Mouse (Mus musculus) limb, embryonic 13.5 days (tissue): ENCODE results near the gene Ak2. TPM values are rescaled to one million over a fixed set of nuclear protein-coding genes. Genes with fewer than 3 reads are reported as not detected.
A peak's percentile ranks its signal among the peaks of the same experiment; 100 is the strongest.

Experiments
- ATAC-seq: fragments of 200-750 bp; cut with Nextera tagmentation; 2 replicates; pipeline ENCODE4 v1.8.0; 2017; ENCODE audit warnings: low read depth, moderate number of reproducible peaks, moderate TSS enrichment; ENCODE audit not compliant: low FRiP score
- H3K27ac ChIP-seq: fragments of 300-500 bp; sonication (generic); 2 replicates; pipeline ENCODE4 v1.5.1; 2015; ENCODE audit warnings: inconsistent platforms, mild to moderate bottlenecking, moderate library complexity
- H3K27me3 ChIP-seq: fragments of 300-500 bp; sonication (generic); 2 replicates; pipeline ENCODE4 v1.6.1; 2015; ENCODE audit warnings: mild to moderate bottlenecking, inconsistent platforms
- H3K36me3 ChIP-seq: fragments of 300-500 bp; sonication (generic); 2 replicates; pipeline ENCODE4 v1.6.1; 2015; ENCODE audit warnings: inconsistent platforms, mild to moderate bottlenecking, moderate library complexity
- H3K4me1 ChIP-seq: fragments of 300-500 bp; sonication (generic); 2 replicates; pipeline ENCODE4 v1.6.1; 2015; ENCODE audit warnings: inconsistent platforms
- H3K4me2 ChIP-seq: fragments of 300-500 bp; sonication (generic); replicated peaks from 2 replicates; pipeline ENCODE4 v1.6.1; 2015; ENCODE audit warnings: inconsistent platforms, mild to moderate bottlenecking, moderate library complexity
- H3K4me3 ChIP-seq: fragments of 300-500 bp; sonication (generic); 2 replicates; pipeline ENCODE4 v1.5.1; 2015; ENCODE audit warnings: moderate library complexity, mild to moderate bottlenecking, inconsistent platforms
- H3K9ac ChIP-seq: fragments of 300-500 bp; sonication (generic); 2 replicates; pipeline ENCODE4 v1.6.1; 2015; ENCODE audit warnings: mild to moderate bottlenecking, inconsistent platforms
- H3K9me3 ChIP-seq: fragments of 300-500 bp; sonication (generic); 2 replicates; pipeline ENCODE4 v1.6.1; 2016; ENCODE audit warnings: inconsistent platforms
- WGBS: fragments of 180-500 bp; shearing (Covaris S2); methylation state at CpG from one replicate; pipeline ENCODE4 v1.1.7; 2015; 5-methylcytosine and 5-hydroxymethylcytosine counted together
- polyA plus RNA-seq: library from polyadenylated mRNA; unstranded; fragments of >200 nt; fragmentation: Nextera tagmentation; extraction: Ambion mirVana; gene quantifications from 2 replicates; pipeline ENCODE4 v1.2.1, GENCODE M21; 2015

Ak2 gene
- polyA plus RNA-seq, 1 experiment from 2014 or later: 216 TPM

GRCm38 (mm10) chr4:129051461-129052183, 59.9 kb downstream of the Ak2 start:
- no peak overlapping the region for H3K9ac ChIP-seq
- 22% methylated on average over 11 of the region's 11 CpGs for WGBS
- ATAC-seq: no peak
- no peak overlapping the region for H3K27ac ChIP-seq
- H3K4me3 ChIP-seq: no peak overlapping the region
- H3K4me1 ChIP-seq: peaks cover 16% of the 10 kb centered on the region
- H3K36me3 ChIP-seq: no peaks in the 10 kb centered on the region
- no peak overlapping the region for H3K4me2 ChIP-seq
- peaks cover 44% of the 10 kb centered on the region for H3K27me3 ChIP-seq
- no peaks in the 10 kb centered on the region for H3K9me3 ChIP-seq

DNA sequence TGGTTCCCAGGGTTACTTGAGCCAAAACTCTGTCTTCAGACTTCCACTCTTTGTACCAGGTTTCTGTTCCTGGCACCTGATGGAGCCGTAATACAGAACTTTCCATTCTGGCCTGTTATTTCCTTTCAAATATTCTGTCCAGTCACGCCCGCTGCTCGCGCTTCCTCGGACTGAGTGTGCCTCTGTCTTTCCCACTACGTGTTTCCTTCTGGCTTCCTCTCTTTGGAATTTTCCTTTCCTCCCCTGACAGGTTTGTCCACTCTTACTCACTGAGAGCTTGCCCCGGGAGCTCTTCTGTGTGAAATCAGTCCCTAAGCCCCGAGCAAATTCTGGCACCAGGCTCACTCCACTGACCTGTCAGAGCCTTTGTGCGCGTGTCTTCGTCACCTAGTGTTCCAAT, 63.0 kb downstream of the Ak2 start:
- WGBS: 85% methylated on average over 12 of the region's 12 CpGs
- H3K27ac ChIP-seq: no peak overlapping the region
- H3K4me1 ChIP-seq: peaks cover 10% of the 10 kb centered on the region
- peaks cover 25% of the 10 kb centered on the region for H3K27me3 ChIP-seq
- no peak overlapping the region for H3K4me3 ChIP-seq
- H3K9me3 ChIP-seq: no peaks in the 10 kb centered on the region
- H3K9ac ChIP-seq: no peak overlapping the region
- no peak for ATAC-seq
- no peaks in the 10 kb centered on the region for H3K36me3 ChIP-seq
- H3K4me2 ChIP-seq: no peak overlapping the region

DNA sequence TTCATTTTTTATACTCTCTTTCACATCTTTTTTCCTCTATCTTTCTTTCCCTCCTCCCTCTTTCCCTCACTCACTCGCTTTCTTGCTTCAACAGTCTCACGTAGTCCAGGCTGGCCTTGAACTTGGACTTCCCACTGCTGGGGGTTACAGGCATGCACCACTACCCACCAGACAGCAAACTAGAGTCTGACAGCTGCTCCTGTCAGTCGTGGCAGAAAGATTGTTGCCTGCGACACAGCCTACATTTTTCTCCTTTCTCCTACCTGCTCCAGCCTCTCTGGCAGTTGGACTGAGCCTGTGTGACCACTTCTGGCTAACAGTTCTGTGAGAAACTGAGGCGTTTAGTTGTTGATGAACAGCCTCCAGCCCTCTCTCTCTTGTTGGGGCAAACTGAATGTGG, 63.8 kb downstream of the Ak2 start:
- no peaks in the 10 kb centered on the region for H3K36me3 ChIP-seq
- peaks cover 17% of the 10 kb centered on the region for H3K27me3 ChIP-seq
- WGBS: 85% methylated on average over 5 of the region's 5 CpGs
- H3K27ac ChIP-seq: no peak overlapping the region
- H3K9me3 ChIP-seq: no peaks in the 10 kb centered on the region
- peaks cover 10% of the 10 kb centered on the region for H3K4me1 ChIP-seq
- no peak overlapping the region for H3K4me2 ChIP-seq
- no peak overlapping the region for H3K9ac ChIP-seq
- no peak for ATAC-seq
- H3K4me3 ChIP-seq: no peak overlapping the region

DNA sequence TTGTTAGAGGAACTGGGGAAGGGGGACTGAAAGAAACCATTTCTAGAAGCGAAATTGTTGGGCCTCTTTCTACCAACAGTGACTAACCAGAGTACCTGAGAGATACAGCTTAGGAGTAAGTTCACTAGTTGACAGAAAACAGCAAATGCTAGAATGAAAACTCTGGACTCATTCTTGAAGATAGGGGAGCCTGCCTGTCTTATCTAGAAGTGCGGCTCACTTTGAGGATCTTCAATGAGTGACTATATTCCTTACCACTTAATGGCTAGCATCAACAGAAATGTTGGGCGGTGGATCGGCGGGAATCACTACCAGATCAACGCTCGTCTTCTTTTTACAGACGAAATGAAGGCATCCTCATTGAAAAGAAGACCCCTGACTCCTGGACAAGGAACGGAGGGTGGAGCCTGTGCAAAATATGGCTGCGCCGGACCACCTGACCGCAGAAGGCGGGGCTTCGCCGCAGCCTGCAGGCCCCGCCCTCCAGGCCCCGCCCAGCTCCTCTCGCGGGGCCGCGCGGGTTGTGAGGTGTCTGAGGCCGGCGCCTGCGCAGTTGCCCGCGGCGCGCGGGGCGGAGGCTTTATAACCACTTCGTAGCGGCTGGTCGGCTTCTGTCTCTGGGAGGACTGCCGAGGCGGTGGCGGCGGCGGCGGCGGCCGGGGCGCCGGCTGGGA, 65.9 kb downstream of the Ak2 start:
- Histone ChIP-seq H3K36me3 (no peaks in the 10 kb centered on the region), H3K4me1 (peaks cover 10% of the 10 kb centered on the region), H3K9ac (peak overlapping the region; percentile 90), H3K9me3 (no peaks in the 10 kb centered on the region), H3K27ac (peak overlapping the region; percentile 84), H3K4me3 (peak overlapping the region; percentile 91), H3K4me2 (peak overlapping the region; percentile 100), H3K27me3 (no peaks in the 10 kb centered on the region)
- WGBS: 5% methylated on average over 33 of the region's 44 CpGs
- ATAC-seq: peak; percentile 96

DNA sequence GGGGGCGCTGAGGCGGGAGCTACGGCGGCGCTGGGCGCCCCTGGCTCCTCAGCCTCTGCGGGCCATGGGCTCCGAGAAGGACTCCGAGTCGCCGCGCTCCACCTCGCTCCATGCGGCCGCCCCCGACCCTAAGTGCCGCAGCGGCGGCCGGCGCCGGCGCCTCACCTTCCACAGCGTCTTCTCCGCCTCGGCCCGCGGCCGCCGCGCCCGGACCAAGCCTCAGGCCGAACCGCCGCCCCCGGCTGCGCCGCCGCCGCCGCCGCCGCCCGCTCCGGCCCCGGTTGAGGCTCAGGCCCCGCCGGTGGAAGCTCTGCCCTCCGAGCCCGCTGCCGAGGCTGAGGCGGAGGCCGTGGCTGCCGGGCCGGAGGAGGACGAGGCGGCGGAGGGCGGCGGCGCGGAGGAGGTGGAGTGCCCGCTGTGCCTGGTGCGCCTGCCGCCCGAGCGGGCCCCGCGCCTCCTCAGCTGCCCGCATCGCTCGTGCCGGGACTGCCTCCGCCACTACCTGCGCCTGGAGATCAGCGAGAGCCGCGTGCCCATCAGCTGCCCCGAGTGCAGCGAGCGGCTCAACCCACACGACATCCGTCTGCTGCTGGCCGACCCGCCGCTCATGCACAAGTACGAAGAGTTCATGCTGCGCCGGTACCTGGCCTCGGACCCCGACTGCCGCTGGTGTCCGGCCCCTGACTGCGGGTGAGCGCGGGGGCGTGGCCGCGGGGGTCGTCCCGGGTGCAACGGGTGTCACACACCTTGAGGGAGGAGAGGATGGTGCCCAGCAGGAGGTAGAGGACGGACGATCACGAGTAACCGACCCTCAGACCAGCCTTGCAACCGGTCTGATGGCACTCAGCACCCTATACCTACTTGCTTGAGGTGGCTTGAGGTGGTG, 66.7 kb downstream of the Ak2 start, which contains the start of gene Rnf19b:
Rnf19b (plus strand) TSS at position 65 of the 886 bp plus-strand sequence.
- Histone ChIP-seq H3K4me1 (peaks cover 10% of the 10 kb centered on the region), H3K27me3 (no peaks in the 10 kb centered on the region), H3K9ac (peak within 1 kb of the TSS; percentile 90), H3K9me3 (no peaks in the 10 kb centered on the region), H3K4me3 (peak within 1 kb of the TSS; percentile 91), H3K27ac (peak within 1 kb of the TSS; percentile 84), H3K4me2 (peak within 1 kb of the TSS; percentile 100), H3K36me3 (no peaks in the 10 kb centered on the region)
- ATAC-seq: peak; percentile 46
- under 1% methylated on average over 85 of the region's 107 CpGs for WGBS

GRCm38 (mm10) chr4:129059125-129059551, 67.4 kb downstream of the Ak2 start:
- Histone ChIP-seq H3K27me3 (no peaks in the 10 kb centered on the region), H3K4me2 (peak overlapping the region; percentile 100), H3K4me1 (peaks cover 10% of the 10 kb centered on the region), H3K36me3 (no peaks in the 10 kb centered on the region), H3K9me3 (no peaks in the 10 kb centered on the region), H3K4me3 (peak overlapping the region; percentile 91), H3K9ac (peak overlapping the region; percentile 90), H3K27ac (peak overlapping the region; percentile 84; the same call in 1 of the 2 replicates)
- no peak for ATAC-seq
- 2% methylated on average over 13 of the region's 13 CpGs for WGBS

DNA sequence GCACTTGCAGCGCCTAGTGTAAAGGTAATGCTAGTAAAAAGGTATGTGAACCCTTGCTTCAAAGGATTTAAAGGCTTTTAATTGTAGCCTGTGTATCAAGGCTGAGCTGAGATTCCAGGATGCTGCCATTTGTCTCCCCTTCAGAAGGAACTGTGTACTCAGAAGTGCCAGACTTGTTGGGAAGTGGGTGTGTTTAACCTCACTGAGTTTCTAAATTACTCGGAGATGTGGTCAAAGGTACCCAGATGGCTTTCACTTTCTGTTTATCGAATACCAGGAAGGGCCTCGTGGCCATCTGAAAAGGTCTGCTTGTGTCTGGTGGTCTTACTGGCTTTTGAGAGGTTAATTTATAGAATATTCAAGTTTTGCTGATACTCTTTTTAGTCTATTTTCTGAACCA, 68.2 kb downstream of the Ak2 start:
- H3K27me3 ChIP-seq: no peaks in the 10 kb centered on the region
- H3K9ac ChIP-seq: peak overlapping the region; percentile 90; the same call in 1 of the 2 replicates
- peaks cover 10% of the 10 kb centered on the region for H3K4me1 ChIP-seq
- 32% methylated on average over 4 of the region's 4 CpGs for WGBS
- no peaks in the 10 kb centered on the region for H3K9me3 ChIP-seq
- no peak overlapping the region for H3K27ac ChIP-seq
- H3K4me3 ChIP-seq: peak overlapping the region; percentile 91
- no peaks in the 10 kb centered on the region for H3K36me3 ChIP-seq
- ATAC-seq: no peak
- H3K4me2 ChIP-seq: peak overlapping the region; percentile 100

Other genes starting within 250 kb of the Ak2 start
- 0.09 and 0.15 TPM in 2 replicates for gene A3galt2, start 236.6 kb upstream of the Ak2 start, polyA plus RNA-seq
- 48.9 and 50.3 TPM in 2 replicates for gene Zfp362, start 185.9 kb upstream of the Ak2 start, polyA plus RNA-seq
- gene Trim62, start 108.4 kb upstream of the Ak2 start, polyA plus RNA-seq: 6.7 and 7.6 TPM in 2 replicates
- 31.9 and 32.3 TPM in 2 replicates for gene Azin2, start 29.5 kb upstream of the Ak2 start, polyA plus RNA-seq
- 8.5 and 10.2 TPM in 2 replicates for gene Rnf19b, start 66.3 kb downstream of the Ak2 start, polyA plus RNA-seq
- 5.0 and 5.6 TPM in 2 replicates for gene Tmem54, start 113.6 kb downstream of the Ak2 start, polyA plus RNA-seq
- 1.2 and 1.3 TPM in 2 replicates for gene Hpca, start 130.1 kb downstream of the Ak2 start, polyA plus RNA-seq
- 20.0 and 21.3 TPM in 2 replicates for gene Fndc5, start 145.0 kb downstream of the Ak2 start, polyA plus RNA-seq
- 25.6 and 30.1 TPM in 2 replicates for gene S100pbp, start 197.8 kb downstream of the Ak2 start, polyA plus RNA-seq
- 79.1 and 80.4 TPM in 2 replicates for gene Yars, start 197.8 kb downstream of the Ak2 start, polyA plus RNA-seq